ENCODE assay signal across 28 mouse cellular contexts in the genomic region with DNA sequence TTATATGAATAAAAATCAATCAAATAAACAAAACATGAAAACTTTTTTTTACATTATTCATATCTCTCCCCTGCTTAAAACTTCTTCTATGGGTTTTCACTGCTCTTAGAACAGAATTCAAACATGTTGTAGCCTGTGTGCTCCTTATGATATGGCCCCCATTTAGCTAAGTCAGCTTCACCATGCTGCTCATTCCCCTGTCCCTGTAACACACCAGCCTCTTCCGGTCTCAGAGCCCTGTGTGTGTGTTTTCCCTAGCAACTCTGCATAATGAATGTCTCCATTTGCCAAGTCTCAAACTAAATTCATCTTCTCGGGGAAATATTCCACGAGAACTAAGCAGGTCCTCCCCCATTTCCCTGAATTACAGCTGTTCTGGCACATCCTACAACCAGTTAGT.
"Had no signal": no experiment of that assay in that cellular context is flagged by ENCODE, and none has a peak within 500 bp of the region (broad histone marks: within the 10 kb centered on the region; RNA-seq: fewer than 3 reads in every experiment).

No protein-coding gene starts in this region.

- DNase-seq: gastrocnemius, adult 2 months; gastrocnemius, postnatal 10 days; gastrocnemius, postnatal 25 days; heart, adult 18-20 months; heart, postnatal 10 days; heart, postnatal 4 days; kidney, adult 18-20 months; kidney, adult 8-10 months; kidney, postnatal 10 days; kidney, postnatal 25 days; kidney, postnatal 4 days; liver; liver, embryonic 13.5 days had no signal

- H3K4me1 ChIP-seq: heart, embryonic 10.5 days; heart, embryonic 12.5 days; hindbrain, embryonic 10.5 days; hindbrain, embryonic 12.5 days; intestine, embryonic 15.5 days; limb, embryonic 10.5 days; limb, embryonic 12.5 days; liver, embryonic 13.5 days; liver, embryonic 15.5 days had no signal

- H3K4me2 ChIP-seq: heart, embryonic 12.5 days; hindbrain, embryonic 12.5 days; hindbrain, embryonic 14.5 days; intestine, embryonic 15.5 days; limb, embryonic 12.5 days; liver, embryonic 11.5 days; liver, embryonic 13.5 days; liver, embryonic 15.5 days had no signal

- H3K27me3 ChIP-seq: heart, embryonic 12.5 days; hindbrain, embryonic 12.5 days; intestine, embryonic 15.5 days; limb, embryonic 12.5 days; liver, embryonic 13.5 days; liver, embryonic 15.5 days had no signal

- H3K9ac ChIP-seq: heart, embryonic 12.5 days; hindbrain, embryonic 12.5 days; hindbrain, embryonic 14.5 days; intestine, embryonic 15.5 days; limb, embryonic 12.5 days; liver, embryonic 13.5 days; liver, embryonic 15.5 days had no signal

- H3K36me3 ChIP-seq: heart, embryonic 10.5 days; heart, embryonic 12.5 days; hindbrain, embryonic 10.5 days; hindbrain, embryonic 12.5 days; intestine, embryonic 15.5 days; limb, embryonic 10.5 days; limb, embryonic 12.5 days; liver, embryonic 13.5 days; liver, embryonic 15.5 days had no signal

- H3K27ac ChIP-seq: gastrocnemius, adult 2 months; heart, embryonic 10.5 days; hindbrain, embryonic 10.5 days; hindbrain, embryonic 12.5 days; hindbrain, embryonic 14.5 days; intestine, embryonic 15.5 days; layer of hippocampus, adult 2 months; left cerebral cortex, adult 2 months; limb, embryonic 10.5 days; limb, embryonic 12.5 days; liver, embryonic 13.5 days; liver, embryonic 15.5 days had no signal

- H3K4me3 ChIP-seq: gastrocnemius, adult 2 months; heart, embryonic 10.5 days; heart, embryonic 12.5 days; hindbrain, embryonic 10.5 days; hindbrain, embryonic 12.5 days; intestine, embryonic 15.5 days; layer of hippocampus, adult 2 months; left cerebral cortex, adult 2 months; limb, embryonic 10.5 days; limb, embryonic 12.5 days; liver, embryonic 13.5 days; liver, embryonic 15.5 days had no signal

- H3K9me3 ChIP-seq: heart, embryonic 10.5 days; heart, embryonic 12.5 days; hindbrain, embryonic 10.5 days; hindbrain, embryonic 12.5 days; intestine, embryonic 15.5 days; limb, embryonic 10.5 days; limb, embryonic 12.5 days; liver, embryonic 13.5 days; liver, embryonic 15.5 days had no signal

- ATAC-seq: hindbrain, embryonic 16.5 days; inflammation-experienced regulatory T-cells, adult 6 months; intestine, embryonic 15.5 days; intestine, postnatal 0 days had no signal
